Mouse (Mus musculus) hindbrain, embryonic 11.5 days (tissue): ENCODE results near the gene Gstm6. TPM values are rescaled to one million over a fixed set of nuclear protein-coding genes. Genes with fewer than 3 reads are reported as not detected.
A peak's percentile ranks its signal among the peaks of the same experiment; 100 is the strongest.

Experiments used
- ATAC-seq: fragments of 200-750 bp; cut with Nextera tagmentation; 2 replicates; pipeline ENCODE4 v1.8.0; 2017; ENCODE audit warnings: mild to moderate bottlenecking, moderate TSS enrichment, moderate library complexity; ENCODE audit not compliant: low FRiP score
- DNase-seq: peaks from one replicate; pipeline ENCODE4 v3.0.0-alpha.2; 2015; ENCODE audit warnings: low spot score
- H3K27ac ChIP-seq: fragments of 300-500 bp; sonication (generic); 2 replicates; pipeline ENCODE4 v1.5.1; 2014; ENCODE audit warnings: mild to moderate bottlenecking, low read depth, low read length
- H3K27me3 ChIP-seq: fragments of 300-500 bp; sonication (generic); 2 replicates; pipeline ENCODE4 v1.6.1; 2014; ENCODE audit warnings: mild to moderate bottlenecking, low read length, moderate library complexity, mixed read lengths; ENCODE audit not compliant: control insufficient read depth, insufficient read depth
- H3K36me3 ChIP-seq: fragments of 300-500 bp; sonication (generic); 2 replicates; pipeline ENCODE4 v1.6.1; 2014; ENCODE audit warnings: mild to moderate bottlenecking, low read length, moderate library complexity, mixed read lengths; ENCODE audit not compliant: control insufficient read depth, insufficient read depth
- H3K4me1 ChIP-seq: fragments of 300-500 bp; sonication (generic); replicated peaks from 2 replicates; pipeline ENCODE4 v1.6.1; 2014; ENCODE audit warnings: low read length, mixed read lengths; ENCODE audit not compliant: control insufficient read depth, insufficient read depth
- H3K4me2 ChIP-seq: fragments of 300-500 bp; sonication (generic); replicated peaks from 2 replicates; pipeline ENCODE4 v1.6.1; 2014; ENCODE audit warnings: mild to moderate bottlenecking, low read depth, low read length
- H3K4me3 ChIP-seq: fragments of 300-500 bp; sonication (generic); 2 replicates; pipeline ENCODE4 v1.5.1; 2014; ENCODE audit warnings: low read depth, low read length
- H3K9ac ChIP-seq: fragments of 300-500 bp; sonication (generic); 2 replicates; pipeline ENCODE4 v1.6.1; 2014; ENCODE audit warnings: low read depth, low read length
- H3K9me3 ChIP-seq: fragments of 300-500 bp; sonication (generic); 2 replicates; pipeline ENCODE4 v1.6.1; 2016; ENCODE audit warnings: low read length; ENCODE audit not compliant: control insufficient read depth
- WGBS: fragments of 180-500 bp; shearing (Covaris S2); extraction: QIAGEN DNeasy Blood & Tissue Kit; methylation state at CpG from one replicate; pipeline ENCODE4 v1.1.7; 2014; 5-methylcytosine and 5-hydroxymethylcytosine counted together
- polyA plus RNA-seq: library from polyadenylated mRNA; unstranded; fragments of >200 nt; fragmentation: Nextera tagmentation; extraction: Ambion mirVana; gene quantifications from 2 replicates; pipeline ENCODE4 v1.2.1, GENCODE M21; 2014

The Gstm6 gene
- polyA plus RNA-seq, 1 experiment from 2014 or later, result 6.6 TPM

- Histone ChIP-seq H3K9me3 (no peaks in the 10 kb centered on the region), H3K36me3 (no peaks in the 10 kb centered on the region), H3K4me2 (no peak overlapping the region), H3K4me1 (no peaks in the 10 kb centered on the region), H3K27ac (no peak overlapping the region), H3K9ac (no peak overlapping the region), H3K4me3 (no peak overlapping the region), H3K27me3 (no peaks in the 10 kb centered on the region)
- WGBS, result 85% methylated on average over 3 of the region's 3 CpGs
- DNase-seq (no peak), ATAC-seq (no peak)
These were observed 8.3 kb downstream of the Gstm6 start for GRCm38 (mm10) chr3:107935268-107935667.

GRCm38 (mm10) chr3:107932128-107932527 lies 11.4 kb downstream of the Gstm6 start:
- H3K9ac ChIP-seq, result no peak overlapping the region
- peak; percentile 9 for ATAC-seq
- H3K27me3 ChIP-seq, result no peaks in the 10 kb centered on the region
- H3K4me3 ChIP-seq, result no peak overlapping the region
- no peaks in the 10 kb centered on the region for H3K4me1 ChIP-seq
- no peak overlapping the region for H3K27ac ChIP-seq
- H3K9me3 ChIP-seq, result no peaks in the 10 kb centered on the region
- WGBS, result 80% methylated on average over 6 of the region's 6 CpGs
- H3K4me2 ChIP-seq, result no peak overlapping the region
- no peaks in the 10 kb centered on the region for H3K36me3 ChIP-seq
- no peak for DNase-seq

- Histone ChIP-seq H3K27me3 (no peaks in the 10 kb centered on the region), H3K4me2 (peak within 1 kb of the TSS; percentile 29), H3K9ac (no peak within 1 kb of the TSS), H3K36me3 (no peaks in the 10 kb centered on the region), H3K9me3 (no peaks in the 10 kb centered on the region), H3K27ac (peak within 1 kb of the TSS; percentile 47), H3K4me1 (no peaks in the 10 kb centered on the region), H3K4me3 (peak within 1 kb of the TSS; percentile 8; the same call in 1 of the 2 replicates)
- peak; percentile 99 for ATAC-seq
- DNase-seq, result peak; percentile 99
- 5% methylated on average over 10 of the region's 10 CpGs for WGBS
These were observed 11.9 kb downstream of the Gstm6 start, which contains the start of gene Gstm7 for GRCm38 (mm10) chr3:107931670-107932069. Gene Gstm7 (minus strand): TSS chr3:107931817.

- H3K4me3 ChIP-seq, result peak overlapping the region; percentile 8; the same call in 1 of the 2 replicates
- H3K36me3 ChIP-seq, result no peaks in the 10 kb centered on the region
- H3K27ac ChIP-seq, result peak overlapping the region; percentile 47
- H3K27me3 ChIP-seq, result no peaks in the 10 kb centered on the region
- 57% methylated on average over 2 of the region's 2 CpGs for WGBS
- no peak overlapping the region for H3K9ac ChIP-seq
- peak; percentile 52 for ATAC-seq
- peak overlapping the region; percentile 29 for H3K4me2 ChIP-seq
- DNase-seq, result peak; percentile 45
- H3K4me1 ChIP-seq, result no peaks in the 10 kb centered on the region
- H3K9me3 ChIP-seq, result no peaks in the 10 kb centered on the region
These were observed 12.4 kb downstream of the Gstm6 start for GRCm38 (mm10) chr3:107931134-107931533.

- 89% methylated on average over 4 of the region's 4 CpGs for WGBS
- Histone ChIP-seq H3K4me2 (no peak overlapping the region), H3K4me1 (no peaks in the 10 kb centered on the region), H3K27ac (no peak overlapping the region), H3K4me3 (no peak overlapping the region), H3K36me3 (no peaks in the 10 kb centered on the region), H3K9me3 (no peaks in the 10 kb centered on the region), H3K27me3 (no peaks in the 10 kb centered on the region), H3K9ac (no peak overlapping the region)
- DNase-seq (no peak), ATAC-seq (no peak)
These were observed 13.8 kb downstream of the Gstm6 start for GRCm38 (mm10) chr3:107929731-107930130.

GRCm38 (mm10) chr3:107929243-107929642 lies 14.3 kb downstream of the Gstm6 start:
- ATAC-seq, result no peak

GRCm38 (mm10) chr3:107928691-107929090 lies 14.9 kb downstream of the Gstm6 start:
- ATAC-seq, result no peak
- 87% methylated on average over 11 of the region's 11 CpGs for WGBS

More at GRCm38 (mm10) chr3:107929243-107929642, 14.3 kb downstream of the Gstm6 start:
- no peak for DNase-seq
- Histone ChIP-seq H3K27me3 (no peaks in the 10 kb centered on the region), H3K9me3 (no peaks in the 10 kb centered on the region), H3K27ac (no peak overlapping the region), H3K9ac (no peak overlapping the region), H3K4me1 (no peaks in the 10 kb centered on the region), H3K4me3 (no peak overlapping the region), H3K36me3 (no peaks in the 10 kb centered on the region), H3K4me2 (no peak overlapping the region)
- 90% methylated on average over 4 of the region's 4 CpGs for WGBS

GRCm38 (mm10) chr3:107927841-107928240 lies 15.7 kb downstream of the Gstm6 start:
- H3K36me3 ChIP-seq, result no peaks in the 10 kb centered on the region
- H3K9ac ChIP-seq, result no peak overlapping the region
- no peak overlapping the region for H3K4me3 ChIP-seq
- DNase-seq (no peak), ATAC-seq (no peak)
- H3K4me2 ChIP-seq, result no peak overlapping the region
- H3K27ac ChIP-seq, result no peak overlapping the region
- no peaks in the 10 kb centered on the region for H3K4me1 ChIP-seq
- H3K9me3 ChIP-seq, result no peaks in the 10 kb centered on the region
- no peaks in the 10 kb centered on the region for H3K27me3 ChIP-seq
- WGBS, result 71% methylated on average over 3 of the region's 3 CpGs

More at GRCm38 (mm10) chr3:107928691-107929090, 14.9 kb downstream of the Gstm6 start:
- Histone ChIP-seq H3K9me3 (no peaks in the 10 kb centered on the region), H3K4me1 (no peaks in the 10 kb centered on the region), H3K27me3 (no peaks in the 10 kb centered on the region), H3K27ac (no peak overlapping the region), H3K4me2 (no peak overlapping the region), H3K4me3 (no peak overlapping the region), H3K9ac (no peak overlapping the region), H3K36me3 (no peaks in the 10 kb centered on the region)
- DNase-seq, result no peak

GRCm38 (mm10) chr3:107925335-107925734 lies 18.2 kb downstream of the Gstm6 start:
- Histone ChIP-seq H3K36me3 (no peaks in the 10 kb centered on the region), H3K4me2 (no peak overlapping the region), H3K4me3 (no peak overlapping the region), H3K9ac (no peak overlapping the region), H3K27ac (no peak overlapping the region), H3K9me3 (no peaks in the 10 kb centered on the region), H3K4me1 (no peaks in the 10 kb centered on the region), H3K27me3 (no peaks in the 10 kb centered on the region)
- WGBS, result 89% methylated on average over 3 of the region's 3 CpGs
- DNase-seq (no peak), ATAC-seq (no peak)
